Comparison of ENCODE assay signal across 10 mouse cellular contexts in the genomic region with DNA sequence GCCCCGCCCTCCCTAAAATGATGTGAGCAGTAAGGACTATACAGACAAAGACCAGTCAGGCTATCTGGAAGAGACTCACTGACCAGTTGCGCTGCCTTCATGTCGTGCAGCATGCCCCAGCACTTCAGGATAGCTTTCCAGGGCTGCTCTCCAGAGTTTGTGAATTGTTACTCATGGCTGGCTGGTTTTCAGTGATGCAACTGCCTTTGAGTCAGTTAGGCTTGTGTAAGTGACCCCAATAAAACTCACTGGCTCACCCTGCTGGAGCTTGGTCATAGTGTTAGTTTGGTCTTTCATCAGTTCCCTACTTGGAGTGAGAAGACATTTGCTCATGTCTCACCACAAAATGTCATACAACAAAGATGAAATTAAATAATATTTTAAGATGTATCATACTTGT.
DNase-seq lines count a peak whose midpoint lies in the region; ATAC-seq and TF ChIP-seq lines count a peak whose summit lies in the region.
"Had no signal": no experiment of that assay in that cellular context is flagged by ENCODE, and none has a peak within 500 bp of the region (broad histone marks: within the 10 kb centered on the region; RNA-seq: fewer than 3 reads in every experiment).

No protein-coding gene starts in this region.

- H3K9ac ChIP-seq in forebrain, embryonic 15.5 days (replicated peaks), result no peak overlapping the region
- no peak overlapping the region for H3K9ac ChIP-seq in forebrain, embryonic 14.5 days (ENCODE audit: low read length)
- H3K9ac ChIP-seq: embryonic facial prominence, embryonic 13.5 days; heart, embryonic 15.5 days had no signal

- DNase-seq in forebrain, embryonic 14.5 days (ENCODE audit: low spot score), result no peak
- peak; percentile 46 for DNase-seq in 416B (ENCODE audit: low read depth)
- DNase-seq in gastrocnemius, adult 2 months, result peak; percentile 75
- peak; percentile 28 for DNase-seq in kidney, postnatal 10 days
- no peak for DNase-seq in right cerebral cortex, postnatal 14 days
- DNase-seq in spleen, postnatal 4 days (ENCODE audit: low spot score in 2 of 2), result no peak
- no peak for DNase-seq in layer of hippocampus, adult 9-10 months (ENCODE audit: low spot score)

- no peaks in the 10 kb centered on the region for H3K27me3 ChIP-seq in forebrain, embryonic 15.5 days
- no peaks in the 10 kb centered on the region for H3K27me3 ChIP-seq in forebrain, embryonic 14.5 days (replicated peaks; ENCODE audit: control insufficient read depth, insufficient read depth, low read length)
- H3K27me3 ChIP-seq: embryonic facial prominence, embryonic 13.5 days; heart, embryonic 15.5 days had no signal

- H3K9me3 ChIP-seq in forebrain, embryonic 15.5 days, result no peaks in the 10 kb centered on the region
- H3K9me3 ChIP-seq in forebrain, embryonic 14.5 days (replicated peaks; ENCODE audit: control insufficient read depth, low read length), result no peaks in the 10 kb centered on the region
- H3K9me3 ChIP-seq: embryonic facial prominence, embryonic 13.5 days; heart, embryonic 15.5 days had no signal

- no peak overlapping the region for H3K4me2 ChIP-seq in forebrain, embryonic 15.5 days (replicated peaks)
- no peak overlapping the region for H3K4me2 ChIP-seq in forebrain, embryonic 14.5 days (ENCODE audit: low read length)
- H3K4me2 ChIP-seq: embryonic facial prominence, embryonic 13.5 days; heart, embryonic 15.5 days had no signal

- H3K4me3 ChIP-seq in forebrain, embryonic 15.5 days, result no peak overlapping the region
- H3K4me3 ChIP-seq in forebrain, embryonic 14.5 days (ENCODE audit: low read depth, low read length), result no peak overlapping the region
- no peak overlapping the region for H3K4me3 ChIP-seq in gastrocnemius, adult 2 months
- H3K4me3 ChIP-seq: embryonic facial prominence, embryonic 13.5 days; heart, embryonic 15.5 days had no signal

- 86% methylated on average over 3 of the region's 3 CpGs for WGBS in forebrain, embryonic 15.5 days
- WGBS in forebrain, embryonic 14.5 days, result 79% methylated on average over 3 of the region's 3 CpGs

- TF ChIP-seq CTCF in gastrocnemius, adult 2 months (IDR thresholded peaks at IDR 0.05), result peak; percentile 57

- intact Hi-C loops in gastrocnemius, adult 2 months (cut with DNase I), result loop anchor here (2.0 kb wide), 1 partner anchor 91 kb away; no protein-coding TSS in a partner anchor

- ATAC-seq in forebrain, embryonic 15.5 days (replicated peaks), result no peak; the same call in 1 of the 2 replicates
- ATAC-seq in forebrain, embryonic 14.5 days, result no peak

- H3K36me3 ChIP-seq in forebrain, embryonic 15.5 days, result no peaks in the 10 kb centered on the region
- H3K36me3 ChIP-seq in forebrain, embryonic 14.5 days (ENCODE audit: control insufficient read depth, insufficient read depth, low read length), result no peaks in the 10 kb centered on the region
- H3K36me3 ChIP-seq: embryonic facial prominence, embryonic 13.5 days; heart, embryonic 15.5 days had no signal

- H3K27ac ChIP-seq in forebrain, embryonic 15.5 days (replicated peaks), result peak overlapping the region; percentile 38; the same call in 1 of the 2 replicates
- H3K27ac ChIP-seq in forebrain, embryonic 14.5 days (ENCODE audit: low read depth, low read length), result no peak overlapping the region
- H3K27ac ChIP-seq in gastrocnemius, adult 2 months, result peak overlapping the region; percentile 31; the same call in 1 of the 2 replicates
- H3K27ac ChIP-seq: embryonic facial prominence, embryonic 13.5 days; heart, embryonic 15.5 days had no signal

- H3K4me1 ChIP-seq in forebrain, embryonic 15.5 days, result 0 out of 2 replicates have a peak, but pooled peaks cover 4% of the 10 kb centered on the region
- no peaks in the 10 kb centered on the region for H3K4me1 ChIP-seq in forebrain, embryonic 14.5 days (ENCODE audit: control insufficient read depth, insufficient read depth, low read length)

Comparison
In these comparisons a context has a peak if more than half of its experiments do, and no peak if none do; other contexts are left out.
1. DNase-seq: peak in 416B (single experiment), gastrocnemius, adult 2 months (single experiment) and kidney, postnatal 10 days (single experiment); none in forebrain, embryonic 14.5 days (single experiment), right cerebral cortex, postnatal 14 days (single experiment), spleen, postnatal 4 days (0 of 2) and layer of hippocampus, adult 9-10 months (single experiment).